Mouse (Mus musculus) thymus, adult 2 months (tissue): Measurements from ENCODE around the gene Psmc3.

Experiments
- CTCF ChIP-seq: fragments of 200-500 bp; IDR thresholded peaks from 2 replicates; pipeline ENCODE4 v1.5.1; 2012; ENCODE audit warnings: mild to moderate bottlenecking, control low read depth, low read length, moderate library complexity, borderline replicate concordance; ENCODE audit not compliant: control insufficient read depth, poor library complexity, insufficient read depth; ENCODE audit errors: extremely low read depth
- POLR2A ChIP-seq: fragments of 200-500 bp; IDR thresholded peaks from 2 replicates; pipeline ENCODE4 v1.6.1; 2012; ENCODE audit warnings: mild to moderate bottlenecking, low read length, control low read depth, moderate library complexity; ENCODE audit not compliant: control insufficient read depth, poor library complexity, insufficient read depth; ENCODE audit errors: extremely low read depth

- TF ChIP-seq CTCF (no peak), POLR2A (no peak)
Observed at GRCm38 (mm10) chr2:91068872-91069165, 15.0 kb downstream of the Psmc3 start.
